In genomic region chr7:4993347-4993998, GRCm38 (mm10) we compare ENCODE assay signal across 13 mouse cellular contexts. TPM values are rescaled to one million over a fixed set of nuclear protein-coding genes. Genes with fewer than 3 reads are reported as not detected.
A peak's percentile ranks its signal among the peaks of the same experiment; 100 is the strongest.
DNase-seq lines count a peak whose midpoint lies in the region; ATAC-seq lines count a peak whose summit lies in the region.
"Had no signal": no experiment of that assay in that cellular context is flagged by ENCODE, and none has a peak within 500 bp of the region (broad histone marks: within the 10 kb centered on the region; RNA-seq: fewer than 3 reads in every experiment).

No protein-coding gene starts in this region.

- H3K9me3 ChIP-seq in heart, embryonic 15.5 days (replicated peaks): no peaks in the 10 kb centered on the region
- H3K9me3 ChIP-seq in forebrain, embryonic 16.5 days (ENCODE audit: control insufficient read depth, low read length): no peaks in the 10 kb centered on the region
- H3K9me3 ChIP-seq in midbrain, embryonic 13.5 days: peaks cover 6% of the 10 kb centered on the region; the same call in 1 of the 2 replicates
- H3K9me3 ChIP-seq in intestine, embryonic 16.5 days (ENCODE audit: control insufficient read depth, low read length): peaks cover 10% of the 10 kb centered on the region
- H3K9me3 ChIP-seq: lung, embryonic 15.5 days had no signal

- H3K27ac ChIP-seq in heart, embryonic 15.5 days: no peak overlapping the region
- H3K27ac ChIP-seq in forebrain, embryonic 16.5 days (ENCODE audit: low read length): no peak overlapping the region
- H3K27ac ChIP-seq in midbrain, embryonic 13.5 days: no peak overlapping the region
- no peak overlapping the region for H3K27ac ChIP-seq in intestine, embryonic 16.5 days (ENCODE audit: low read length)
- H3K27ac ChIP-seq: lung, embryonic 15.5 days had no signal

- H3K27me3 ChIP-seq in heart, embryonic 15.5 days: peaks cover 20% of the 10 kb centered on the region
- no peaks in the 10 kb centered on the region for H3K27me3 ChIP-seq in forebrain, embryonic 16.5 days (replicated peaks; ENCODE audit: control insufficient read depth, insufficient read depth, low read length)
- H3K27me3 ChIP-seq in midbrain, embryonic 13.5 days: 0 out of 2 replicates have a peak, but pooled peaks cover 9% of the 10 kb centered on the region
- no peaks in the 10 kb centered on the region for H3K27me3 ChIP-seq in intestine, embryonic 16.5 days (replicated peaks; ENCODE audit: control insufficient read depth, insufficient read depth, low read length)
- H3K27me3 ChIP-seq: lung, embryonic 15.5 days had no signal

- peak overlapping the region; percentile 71 for H3K4me3 ChIP-seq in heart, embryonic 15.5 days
- no peak overlapping the region for H3K4me3 ChIP-seq in forebrain, embryonic 16.5 days (replicated peaks; ENCODE audit: low read length)
- H3K4me3 ChIP-seq in midbrain, embryonic 13.5 days (replicated peaks): peak overlapping the region; percentile 68
- no peak overlapping the region for H3K4me3 ChIP-seq in intestine, embryonic 16.5 days (ENCODE audit: low read length)
- H3K4me3 ChIP-seq: lung, embryonic 15.5 days had no signal

- no peak for ATAC-seq in heart, embryonic 15.5 days (replicated peaks; ENCODE audit: insufficient number of reproducible peaks, insufficient read depth, low FRiP score, low read depth)
- no peak for ATAC-seq in forebrain, embryonic 16.5 days
- no peak for ATAC-seq in midbrain, embryonic 13.5 days
- ATAC-seq in intestine, embryonic 16.5 days: no peak
- ATAC-seq: CD4-positive, CD25-positive, alpha-beta regulatory T cell, adult 4 months had no signal

- peaks cover 22% of the 10 kb centered on the region for H3K36me3 ChIP-seq in heart, embryonic 15.5 days
- peaks cover 21% of the 10 kb centered on the region for H3K36me3 ChIP-seq in forebrain, embryonic 16.5 days (ENCODE audit: control insufficient read depth, insufficient read depth)
- H3K36me3 ChIP-seq in midbrain, embryonic 13.5 days: peaks cover 45% of the 10 kb centered on the region
- H3K36me3 ChIP-seq in intestine, embryonic 16.5 days (ENCODE audit: control insufficient read depth, insufficient read depth, low read length): peaks cover 19% of the 10 kb centered on the region

- 43% methylated on average over 51 of the region's 55 CpGs for WGBS in heart, embryonic 15.5 days
- WGBS in forebrain, embryonic 16.5 days: 42% methylated on average over 55 of the region's 55 CpGs
- WGBS in midbrain, embryonic 13.5 days: 42% methylated on average over 55 of the region's 55 CpGs
- 55% methylated on average over 55 of the region's 55 CpGs for WGBS in intestine, embryonic 16.5 days

- H3K4me1 ChIP-seq in heart, embryonic 15.5 days (replicated peaks): peaks cover 27% of the 10 kb centered on the region
- H3K4me1 ChIP-seq in forebrain, embryonic 16.5 days (replicated peaks; ENCODE audit: control insufficient read depth, insufficient read depth, low read length): peaks cover 39% of the 10 kb centered on the region
- peaks cover 40% of the 10 kb centered on the region for H3K4me1 ChIP-seq in midbrain, embryonic 13.5 days (replicated peaks)
- peaks cover 12% of the 10 kb centered on the region for H3K4me1 ChIP-seq in intestine, embryonic 16.5 days (ENCODE audit: control insufficient read depth, insufficient read depth, low read length)

- H3K4me2 ChIP-seq in heart, embryonic 15.5 days: peak overlapping the region; percentile 82
- H3K4me2 ChIP-seq in forebrain, embryonic 16.5 days (ENCODE audit: low read length): peak overlapping the region; percentile 90
- peak overlapping the region; percentile 94 for H3K4me2 ChIP-seq in midbrain, embryonic 13.5 days (replicated peaks)
- no peak overlapping the region for H3K4me2 ChIP-seq in intestine, embryonic 16.5 days (ENCODE audit: low read depth, low read length)
- H3K4me2 ChIP-seq: lung, embryonic 15.5 days had no signal

- DNase-seq in heart, adult 11 months: no peak
- DNase-seq in cerebellum, adult 9-11 months: peak; percentile 60
- DNase-seq in gastrocnemius, adult 18-20 months (ENCODE audit: low spot score): no peak
- DNase-seq in frontal cortex, postnatal 25 days (ENCODE audit: low spot score in 2 of 2): no peak

- no peak overlapping the region for H3K9ac ChIP-seq in heart, embryonic 15.5 days
- no peak overlapping the region for H3K9ac ChIP-seq in forebrain, embryonic 16.5 days (replicated peaks; ENCODE audit: low read depth, low read length)
- peak overlapping the region; percentile 81 for H3K9ac ChIP-seq in midbrain, embryonic 13.5 days (replicated peaks)
- no peak overlapping the region for H3K9ac ChIP-seq in intestine, embryonic 16.5 days (ENCODE audit: low read depth, low read length)
- H3K9ac ChIP-seq: lung, embryonic 15.5 days had no signal

RNA-seq across cellular contexts. Expression of gene Zfp579, which starts 2.5 kb away (rescaled TPM):
- 22.5 and 26.7 TPM in 2 replicates for polyA plus RNA-seq in heart, embryonic 15.5 days (2015; fragmentation: Nextera tagmentation; extraction: Ambion mirVana)
- polyA plus RNA-seq in forebrain, embryonic 16.5 days (2015; fragmentation: Nextera tagmentation; extraction: Ambion mirVana): 58.4 and 62.2 TPM in 2 replicates
- 65.2 and 68.4 TPM in 2 replicates for polyA plus RNA-seq in midbrain, embryonic 13.5 days (2015; fragmentation: Nextera tagmentation; extraction: Ambion mirVana)
- total RNA-seq in gastrocnemius, adult 18-20 months (2021): 10 to 100 TPM in 1 of 2 experiments, 1 to 10 TPM in 1; 8.7 to 13.9 TPM
- 20.3 and 21.7 TPM in 2 replicates for polyA plus RNA-seq in intestine, embryonic 16.5 days (2015; fragmentation: Nextera tagmentation; extraction: Ambion mirVana)

RNA-seq across cellular contexts. Expression of gene Zfp524, which starts 20.7 kb away (rescaled TPM):
- 11.3 and 12.1 TPM in 2 replicates for polyA plus RNA-seq in heart, embryonic 15.5 days (2015; fragmentation: Nextera tagmentation; extraction: Ambion mirVana)
- 10.3 and 11.3 TPM in 2 replicates for polyA plus RNA-seq in forebrain, embryonic 16.5 days (2015; fragmentation: Nextera tagmentation; extraction: Ambion mirVana)
- 8.6 and 8.9 TPM in 2 replicates for polyA plus RNA-seq in midbrain, embryonic 13.5 days (2015; fragmentation: Nextera tagmentation; extraction: Ambion mirVana)
- 1 to 10 TPM; 8.0 to 8.5 TPM for total RNA-seq in gastrocnemius, adult 18-20 months (2021)
- polyA plus RNA-seq in intestine, embryonic 16.5 days (2015; fragmentation: Nextera tagmentation; extraction: Ambion mirVana): 24.3 and 27.3 TPM in 2 replicates

RNA-seq across cellular contexts. Expression of gene Fiz1, which starts 21.0 kb away (rescaled TPM):
- 26.2 and 31.4 TPM in 2 replicates for polyA plus RNA-seq in heart, embryonic 15.5 days (2015; fragmentation: Nextera tagmentation; extraction: Ambion mirVana)
- 43.7 and 46.1 TPM in 2 replicates for polyA plus RNA-seq in forebrain, embryonic 16.5 days (2015; fragmentation: Nextera tagmentation; extraction: Ambion mirVana)
- polyA plus RNA-seq in midbrain, embryonic 13.5 days (2015; fragmentation: Nextera tagmentation; extraction: Ambion mirVana): 42.0 and 51.1 TPM in 2 replicates
- 10 to 100 TPM; 19.0 to 24.4 TPM for total RNA-seq in gastrocnemius, adult 18-20 months (2021)
- polyA plus RNA-seq in intestine, embryonic 16.5 days (2015; fragmentation: Nextera tagmentation; extraction: Ambion mirVana): 25.4 and 27.1 TPM in 2 replicates

RNA-seq across cellular contexts. Expression of gene Gm44973, which starts 21.8 kb away (rescaled TPM):
- polyA plus RNA-seq in heart, embryonic 15.5 days (2015; fragmentation: Nextera tagmentation; extraction: Ambion mirVana): 0.78 TPM in 1 of 2 replicates, not detected in the other
- polyA plus RNA-seq in forebrain, embryonic 16.5 days (2015; fragmentation: Nextera tagmentation; extraction: Ambion mirVana): 0.91 TPM in 1 of 2 replicates, not detected in the other
- polyA plus RNA-seq in midbrain, embryonic 13.5 days (2015; fragmentation: Nextera tagmentation; extraction: Ambion mirVana): 0.89 and 1.3 TPM in 2 replicates
- not detected for total RNA-seq in gastrocnemius, adult 18-20 months (2021)
- 3.6 and 4.7 TPM in 2 replicates for polyA plus RNA-seq in intestine, embryonic 16.5 days (2015; fragmentation: Nextera tagmentation; extraction: Ambion mirVana)
- total RNA-seq: layer of hippocampus, postnatal 14 days had no signal
- polyA plus RNA-seq: cortical plate, adult 2 months; testis, adult 2 months had no signal

RNA-seq across cellular contexts. Expression of gene Sbk3, which starts 22.5 kb away (rescaled TPM):
- polyA plus RNA-seq in heart, embryonic 15.5 days (2015; fragmentation: Nextera tagmentation; extraction: Ambion mirVana): 0.33 and 0.55 TPM in 2 replicates
- polyA plus RNA-seq in forebrain, embryonic 16.5 days (2015; fragmentation: Nextera tagmentation; extraction: Ambion mirVana): 0.84 and 0.91 TPM in 2 replicates
- polyA plus RNA-seq in midbrain, embryonic 13.5 days (2015; fragmentation: Nextera tagmentation; extraction: Ambion mirVana): 0.10 and 0.13 TPM in 2 replicates
- total RNA-seq in gastrocnemius, adult 18-20 months (2021): 10 to 100 TPM in 1 of 2 experiments, 1 to 10 TPM in 1; 1.8 to 15.5 TPM
- polyA plus RNA-seq in intestine, embryonic 16.5 days (2015; fragmentation: Nextera tagmentation; extraction: Ambion mirVana): not detected in 2 replicates
- polyA plus RNA-seq: CD4-positive, CD25-positive, alpha-beta regulatory T cell, adult 4 months had no signal

Comparison
In these comparisons a context has a peak if more than half of its experiments do, and no peak if none do; other contexts are left out.
1. H3K4me3 ChIP-seq: peak in heart, embryonic 15.5 days (single experiment) and midbrain, embryonic 13.5 days (single experiment); none in forebrain, embryonic 16.5 days (single experiment) and intestine, embryonic 16.5 days (single experiment).